Mouse (Mus musculus): ENCODE results near the gene Iqsec3. TPM values are rescaled to one million over a fixed set of nuclear protein-coding genes. Genes with fewer than 3 reads are reported as not detected.
"Not testable (repeated sequence)": the region's sequence is repeated elsewhere in the genome, so short reads cannot be mapped to it uniquely, and the experiment has no call there.

Gene Iqsec3
- polyA plus RNA-seq, 1 experiment from 2014 or later: 0.22 TPM

DNA sequence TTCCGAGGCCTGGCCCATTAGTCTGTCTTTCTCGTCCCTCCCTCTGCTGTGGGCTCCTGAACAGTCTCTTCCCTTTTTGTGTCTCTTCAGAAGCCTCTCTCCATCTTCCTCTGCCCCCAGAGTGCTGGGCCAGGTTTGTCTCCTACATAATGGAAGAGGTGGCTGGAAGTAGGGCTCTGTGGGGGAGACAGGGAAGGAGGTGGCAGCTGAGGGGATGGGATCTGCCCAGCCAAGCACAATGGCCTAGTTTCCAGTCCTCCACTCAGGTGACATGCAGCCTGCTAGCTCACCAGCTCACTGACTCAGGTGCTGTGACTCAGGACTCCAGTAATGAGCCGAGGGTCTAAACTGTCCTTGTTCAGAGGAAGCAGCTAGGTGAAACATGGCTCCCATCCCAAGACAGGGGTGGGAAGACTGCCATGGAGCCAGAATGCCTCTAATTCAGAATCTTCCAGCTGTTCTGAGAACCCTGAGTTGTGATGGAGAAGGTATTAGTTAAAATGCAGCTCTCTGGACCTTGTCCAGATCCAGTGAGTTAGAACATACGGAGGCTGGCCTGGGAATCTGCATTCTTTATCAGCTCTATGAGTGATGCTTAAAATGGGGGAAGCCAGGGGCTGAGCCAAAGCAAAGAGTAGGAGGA, 80.7 kb downstream of the Iqsec3 start:
- WGBS: 84% methylated on average over 4 of the region's 4 CpGs
- no peaks in the 10 kb centered on the region for H3K36me3 ChIP-seq
- H3K27me3 ChIP-seq: no peaks in the 10 kb centered on the region
- H3K27ac ChIP-seq: no peak overlapping the region
- no peak for ATAC-seq (ENCODE audit: insufficient number of reproducible peaks, low FRiP score, low TSS enrichment, low read depth)
- H3K4me1 ChIP-seq: no peaks in the 10 kb centered on the region
- no peak overlapping the region for H3K4me3 ChIP-seq
- no peaks in the 10 kb centered on the region for H3K9me3 ChIP-seq
- no peak overlapping the region for H3K4me2 ChIP-seq
- H3K9ac ChIP-seq: no peak overlapping the region

DNA sequence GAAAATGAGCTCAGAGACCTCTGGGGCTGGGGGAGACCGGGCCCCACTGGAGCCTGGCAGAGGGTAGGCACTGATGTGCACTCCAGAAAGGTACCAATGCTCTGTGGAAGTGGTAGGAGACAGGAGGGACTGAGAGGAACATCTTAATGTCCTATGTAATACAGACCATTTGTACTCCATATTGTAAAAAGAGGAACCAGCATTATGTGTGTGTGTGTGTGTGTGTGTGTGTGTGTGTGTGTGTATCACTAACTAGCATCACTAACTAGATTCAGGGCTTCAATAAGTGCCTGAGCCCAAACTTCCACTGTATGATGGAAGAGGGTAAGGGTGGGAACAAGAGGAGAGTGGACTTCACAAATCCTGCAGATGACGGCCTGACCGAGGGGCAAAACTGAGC, 88.1 kb downstream of the Iqsec3 start:
- Histone ChIP-seq H3K4me2 (no peak overlapping the region), H3K27ac (no peak overlapping the region), H3K4me1 (0 out of 2 replicates have a peak, but pooled peaks cover 7% of the 10 kb centered on the region), H3K9me3 (no peaks in the 10 kb centered on the region), H3K9ac (no peak overlapping the region), H3K4me3 (no peak overlapping the region), H3K36me3 (no peaks in the 10 kb centered on the region), H3K27me3 (peaks cover 4% of the 10 kb centered on the region; the same call in 1 of the 2 replicates)
- WGBS: 85% methylated on average over 3 of the region's 3 CpGs
- ATAC-seq (ENCODE audit: insufficient number of reproducible peaks, low FRiP score, low TSS enrichment, low read depth): no peak

DNA sequence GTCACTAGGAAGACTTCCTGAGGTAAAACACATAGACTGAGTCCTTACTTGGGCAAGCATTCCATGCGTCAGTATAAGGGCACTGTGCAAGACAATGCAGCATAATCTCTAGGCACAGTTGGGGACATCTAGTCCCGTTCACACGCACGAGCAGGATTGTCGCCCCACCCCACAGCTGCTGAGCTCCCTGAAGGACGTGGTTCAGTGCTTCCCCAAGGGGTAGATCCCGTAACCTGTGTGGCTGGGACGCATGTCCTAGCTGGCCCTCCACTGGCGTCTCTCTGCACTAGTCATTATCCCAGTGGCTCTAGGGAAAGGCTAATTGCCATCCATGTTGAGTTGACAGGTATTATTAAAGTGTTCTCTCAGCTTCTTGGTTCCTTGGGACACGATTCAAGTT, 91.4 kb downstream of the Iqsec3 start:
- no peaks in the 10 kb centered on the region for H3K36me3 ChIP-seq
- 0 out of 2 replicates have a peak, but pooled peaks cover 7% of the 10 kb centered on the region for H3K4me1 ChIP-seq
- WGBS: 46% methylated on average over 10 of the region's 10 CpGs
- no peak overlapping the region for H3K4me2 ChIP-seq
- no peak for ATAC-seq (ENCODE audit: insufficient number of reproducible peaks, low FRiP score, low TSS enrichment, low read depth)
- no peaks in the 10 kb centered on the region for H3K9me3 ChIP-seq
- H3K27ac ChIP-seq: no peak overlapping the region
- no peak overlapping the region for H3K4me3 ChIP-seq
- no peak overlapping the region for H3K9ac ChIP-seq
- H3K27me3 ChIP-seq: peaks cover 4% of the 10 kb centered on the region; the same call in 1 of the 2 replicates

DNA sequence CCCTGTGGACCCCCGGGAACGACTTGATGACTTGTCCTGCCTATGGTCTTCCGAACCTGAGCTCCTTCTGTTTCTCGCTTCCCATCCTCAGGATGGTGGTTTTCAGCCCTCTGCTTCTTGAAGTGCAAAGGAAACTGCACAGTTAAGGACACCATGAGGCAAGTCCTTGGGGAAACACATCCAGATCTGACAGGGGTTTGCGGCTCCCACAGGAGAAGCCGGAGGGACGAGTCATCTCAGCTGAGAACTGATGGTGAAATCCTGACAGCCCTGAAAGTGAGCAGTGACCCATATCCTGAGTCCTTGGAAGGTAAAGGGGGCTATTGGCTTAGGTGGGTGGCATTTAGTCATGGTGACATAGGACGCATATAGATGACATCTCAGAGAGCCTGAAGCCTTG, 92.9 kb downstream of the Iqsec3 start:
- no peak overlapping the region for H3K4me2 ChIP-seq
- no peaks in the 10 kb centered on the region for H3K27me3 ChIP-seq
- WGBS: 82% methylated on average over 8 of the region's 8 CpGs
- no peak overlapping the region for H3K4me3 ChIP-seq
- 0 out of 2 replicates have a peak, but pooled peaks cover 7% of the 10 kb centered on the region for H3K4me1 ChIP-seq
- no peaks in the 10 kb centered on the region for H3K36me3 ChIP-seq
- H3K9me3 ChIP-seq: no peaks in the 10 kb centered on the region
- no peak for ATAC-seq (ENCODE audit: insufficient number of reproducible peaks, low FRiP score, low TSS enrichment, low read depth)
- no peak overlapping the region for H3K9ac ChIP-seq
- no peak overlapping the region for H3K27ac ChIP-seq

DNA sequence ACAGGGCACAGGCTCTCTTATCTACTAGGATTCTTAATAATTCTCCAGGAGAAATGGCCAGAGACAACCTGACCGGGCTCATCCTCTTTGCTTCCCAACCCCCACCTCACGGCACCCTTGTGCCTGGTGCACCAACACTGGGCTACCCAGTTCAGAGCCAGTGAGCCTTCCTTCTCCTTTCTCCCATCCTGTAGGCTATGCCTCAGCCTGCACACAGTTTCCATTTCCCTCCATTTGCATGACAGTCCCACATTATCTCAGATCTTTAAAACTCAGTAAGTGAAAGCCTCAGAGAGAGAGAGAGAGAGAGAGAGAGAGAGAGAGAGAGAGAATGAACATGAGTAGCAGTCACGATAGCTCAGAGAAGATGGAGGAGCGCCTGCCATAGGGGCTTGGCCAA, 95.2 kb downstream of the Iqsec3 start:
- H3K27me3 ChIP-seq: no peaks in the 10 kb centered on the region
- no peak overlapping the region for H3K4me2 ChIP-seq
- no peaks in the 10 kb centered on the region for H3K9me3 ChIP-seq
- H3K36me3 ChIP-seq: no peaks in the 10 kb centered on the region
- no peak overlapping the region for H3K27ac ChIP-seq
- no peak overlapping the region for H3K9ac ChIP-seq
- no peak for ATAC-seq (ENCODE audit: insufficient number of reproducible peaks, low FRiP score, low TSS enrichment, low read depth)
- no peak overlapping the region for H3K4me3 ChIP-seq
- H3K4me1 ChIP-seq: 0 out of 2 replicates have a peak, but pooled peaks cover 7% of the 10 kb centered on the region
- WGBS: 51% methylated on average over 4 of the region's 4 CpGs

DNA sequence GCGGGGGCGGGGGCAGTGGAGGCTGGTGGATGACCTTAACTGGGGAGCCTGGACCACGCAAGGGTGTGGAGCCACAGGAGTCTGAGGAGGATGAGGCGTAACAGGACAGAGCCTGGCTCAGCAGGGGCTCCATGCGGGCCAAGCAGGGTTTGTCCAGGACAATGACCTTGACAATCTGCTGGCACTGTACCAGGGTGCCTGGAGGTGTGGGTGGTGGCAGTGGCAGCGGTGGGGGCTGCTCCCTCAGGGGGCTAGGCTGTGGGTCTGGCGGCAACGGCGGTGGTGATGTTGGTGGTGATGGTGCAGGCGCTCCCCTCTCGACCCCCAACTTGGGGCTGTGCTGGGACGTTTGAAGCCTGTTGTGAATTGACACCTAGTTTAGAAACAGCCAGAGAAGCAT, 97.3 kb downstream of the Iqsec3 start:
- H3K27ac ChIP-seq: no peak overlapping the region
- H3K9ac ChIP-seq: no peak overlapping the region
- no peaks in the 10 kb centered on the region for H3K9me3 ChIP-seq
- no peaks in the 10 kb centered on the region for H3K27me3 ChIP-seq
- no peak overlapping the region for H3K4me3 ChIP-seq
- no peak for ATAC-seq (ENCODE audit: insufficient number of reproducible peaks, low FRiP score, low TSS enrichment, low read depth)
- WGBS: 60% methylated on average over 12 of the region's 12 CpGs
- H3K36me3 ChIP-seq: no peaks in the 10 kb centered on the region
- no peak overlapping the region for H3K4me2 ChIP-seq
- 0 out of 2 replicates have a peak, but pooled peaks cover 4% of the 10 kb centered on the region for H3K4me1 ChIP-seq

DNA sequence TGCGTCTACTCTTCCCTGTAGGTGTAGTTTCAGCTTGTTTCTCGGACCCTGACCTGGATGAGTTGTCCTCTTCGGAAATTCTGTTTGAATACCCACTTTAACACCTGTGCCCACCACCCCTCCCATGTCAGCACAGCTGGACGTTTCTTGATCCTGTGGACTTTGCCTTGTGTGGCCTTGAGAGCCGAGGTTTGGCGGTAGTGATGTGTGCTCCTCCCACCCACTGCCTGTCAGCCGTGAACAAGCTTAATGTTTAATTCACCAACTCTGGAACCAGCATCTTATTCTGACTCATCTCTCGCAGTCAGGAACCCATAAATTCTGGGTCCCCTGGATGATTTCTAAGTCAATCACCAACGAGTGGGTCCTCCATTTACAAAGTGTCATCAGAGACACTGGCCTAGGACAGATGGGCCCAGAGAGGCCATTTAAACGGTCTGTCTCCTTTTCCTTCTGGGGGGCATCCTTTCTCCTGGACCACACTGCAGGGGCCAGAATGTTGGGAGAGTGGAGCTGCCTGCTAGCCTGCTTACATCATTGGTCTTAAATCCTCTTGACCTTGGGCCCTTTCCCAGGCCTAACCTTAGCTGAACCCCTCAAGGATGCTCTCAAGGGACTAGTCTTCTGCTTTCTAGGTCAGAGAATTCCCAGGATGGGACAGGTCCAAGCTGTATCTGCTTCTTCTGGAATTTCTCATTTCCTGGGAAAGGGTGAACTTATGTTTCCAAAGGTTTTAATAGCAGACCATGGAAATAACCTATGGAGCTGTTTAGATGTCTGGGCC, 102.1 kb downstream of the Iqsec3 start:
- WGBS: 75% methylated on average over 10 of the region's 10 CpGs
- no peaks in the 10 kb centered on the region for H3K9me3 ChIP-seq
- no peaks in the 10 kb centered on the region for H3K27me3 ChIP-seq
- ATAC-seq (ENCODE audit: insufficient number of reproducible peaks, low FRiP score, low TSS enrichment, low read depth): no peak
- no peaks in the 10 kb centered on the region for H3K36me3 ChIP-seq
- H3K4me3 ChIP-seq: no peak overlapping the region
- H3K4me1 ChIP-seq: no peaks in the 10 kb centered on the region
- no peak overlapping the region for H3K4me2 ChIP-seq
- no peak overlapping the region for H3K27ac ChIP-seq
- no peak overlapping the region for H3K9ac ChIP-seq

DNA sequence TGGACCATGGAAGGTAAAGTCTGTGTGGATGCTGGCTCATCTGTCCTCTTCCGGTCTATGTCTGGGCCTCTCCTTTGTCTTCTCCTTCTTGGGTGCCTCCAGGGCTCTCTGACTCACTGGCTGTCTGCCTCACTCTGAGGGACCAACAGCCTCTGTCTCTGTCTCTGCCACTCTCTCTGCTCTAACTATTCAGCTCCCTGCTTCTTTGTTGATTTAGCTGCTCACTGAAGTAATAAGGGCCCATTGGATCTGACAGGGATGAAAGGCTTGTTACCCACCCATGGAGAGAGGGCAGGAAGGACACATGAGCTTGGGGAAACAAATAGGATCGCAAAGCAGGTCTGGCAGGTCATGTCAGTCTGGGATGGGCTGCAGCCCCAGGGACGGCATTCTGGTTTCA, 106.4 kb downstream of the Iqsec3 start:
- H3K4me1 ChIP-seq: no peaks in the 10 kb centered on the region
- H3K9me3 ChIP-seq: no peaks in the 10 kb centered on the region
- no peak overlapping the region for H3K4me2 ChIP-seq
- ATAC-seq (ENCODE audit: insufficient number of reproducible peaks, low FRiP score, low TSS enrichment, low read depth): no peak
- no peak overlapping the region for H3K9ac ChIP-seq
- H3K36me3 ChIP-seq: no peaks in the 10 kb centered on the region
- H3K27me3 ChIP-seq: no peaks in the 10 kb centered on the region
- no peak overlapping the region for H3K27ac ChIP-seq
- no peak overlapping the region for H3K4me3 ChIP-seq
- WGBS: 42% methylated on average over 3 of the region's 3 CpGs

DNA sequence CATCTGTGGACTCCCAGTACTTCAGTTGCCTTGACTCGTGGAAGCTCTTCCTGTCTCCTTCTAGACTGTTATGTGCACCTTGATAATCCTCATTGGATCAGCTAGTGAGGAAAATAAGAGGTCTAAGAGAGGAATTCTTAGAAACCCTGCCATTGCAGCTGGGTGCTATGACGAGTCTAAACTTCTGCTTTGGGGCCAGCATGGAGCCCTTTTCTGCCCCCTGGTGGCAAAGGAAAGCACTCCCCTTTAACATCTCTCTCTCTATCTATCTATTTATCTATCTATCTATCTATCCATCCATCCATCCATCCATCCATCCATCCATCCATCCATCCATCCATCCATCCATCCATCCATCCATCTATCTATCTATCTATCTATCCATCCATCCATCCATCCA, 106.9 kb downstream of the Iqsec3 start:
- ATAC-seq (ENCODE audit: insufficient number of reproducible peaks, low FRiP score, low TSS enrichment, low read depth); H3K4me2 ChIP-seq; H3K27ac ChIP-seq; H3K9me3 ChIP-seq; H3K27me3 ChIP-seq; H3K36me3 ChIP-seq; H3K9ac ChIP-seq; H3K4me3 ChIP-seq; H3K4me1 ChIP-seq: not testable (repeated sequence)
- WGBS: 8% methylated on average over 2 of the region's 2 CpGs

DNA sequence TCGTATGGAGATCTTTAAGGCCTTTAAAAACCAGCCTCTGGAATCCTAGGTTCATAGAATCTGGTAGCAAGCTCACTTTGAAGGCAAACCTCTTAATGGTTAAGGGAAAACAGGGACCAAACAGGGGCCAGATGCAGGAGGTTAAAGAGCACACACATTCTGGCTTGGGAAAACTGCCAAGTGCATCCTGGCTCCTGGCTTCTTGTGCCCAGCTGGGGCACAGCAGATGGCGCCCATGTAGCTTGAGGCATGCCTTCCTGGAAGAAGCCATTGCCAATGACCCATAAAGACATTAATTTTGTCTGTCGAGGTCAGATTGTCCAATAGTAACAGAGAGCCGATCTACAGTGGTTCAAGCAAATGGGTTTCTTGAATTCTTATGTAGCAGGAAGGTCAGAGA, 109.5 kb downstream of the Iqsec3 start:
- H3K4me3 ChIP-seq: no peak overlapping the region
- no peak overlapping the region for H3K4me2 ChIP-seq
- no peak overlapping the region for H3K9ac ChIP-seq
- no peaks in the 10 kb centered on the region for H3K4me1 ChIP-seq
- H3K27ac ChIP-seq: no peak overlapping the region
- H3K9me3 ChIP-seq: no peaks in the 10 kb centered on the region
- no peak for ATAC-seq (ENCODE audit: insufficient number of reproducible peaks, low FRiP score, low TSS enrichment, low read depth)
- WGBS: 67% methylated on average over 4 of the region's 4 CpGs
- H3K36me3 ChIP-seq: no peaks in the 10 kb centered on the region
- no peaks in the 10 kb centered on the region for H3K27me3 ChIP-seq

DNA sequence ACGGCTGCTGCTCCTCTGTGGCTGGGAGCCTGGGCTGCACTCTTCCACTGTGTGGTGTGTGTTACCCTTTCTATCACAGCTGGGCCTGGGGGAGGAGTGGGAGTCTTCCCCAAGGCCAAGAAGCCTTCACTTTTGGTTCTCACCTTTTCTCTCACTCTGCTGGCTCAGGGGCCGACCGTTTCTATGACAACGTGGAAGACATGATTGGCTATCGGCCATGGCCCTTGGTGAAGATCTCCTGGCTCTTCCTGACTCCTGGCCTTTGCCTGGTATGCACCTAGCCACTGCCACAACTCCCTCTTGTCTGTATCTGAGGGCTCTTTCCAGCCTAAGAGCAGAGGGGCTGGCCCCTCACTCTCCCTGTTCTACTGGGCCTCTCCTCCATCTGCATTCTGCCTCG, 110.4 kb downstream of the Iqsec3 start:
- 76% methylated on average over 6 of the region's 6 CpGs for WGBS
- Histone ChIP-seq H3K27ac (no peak overlapping the region), H3K36me3 (no peaks in the 10 kb centered on the region), H3K4me3 (no peak overlapping the region), H3K4me1 (no peaks in the 10 kb centered on the region), H3K4me2 (no peak overlapping the region), H3K9ac (no peak overlapping the region), H3K9me3 (no peaks in the 10 kb centered on the region), H3K27me3 (no peaks in the 10 kb centered on the region)
- ATAC-seq (ENCODE audit: insufficient number of reproducible peaks, low FRiP score, low TSS enrichment, low read depth): no peak

DNA sequence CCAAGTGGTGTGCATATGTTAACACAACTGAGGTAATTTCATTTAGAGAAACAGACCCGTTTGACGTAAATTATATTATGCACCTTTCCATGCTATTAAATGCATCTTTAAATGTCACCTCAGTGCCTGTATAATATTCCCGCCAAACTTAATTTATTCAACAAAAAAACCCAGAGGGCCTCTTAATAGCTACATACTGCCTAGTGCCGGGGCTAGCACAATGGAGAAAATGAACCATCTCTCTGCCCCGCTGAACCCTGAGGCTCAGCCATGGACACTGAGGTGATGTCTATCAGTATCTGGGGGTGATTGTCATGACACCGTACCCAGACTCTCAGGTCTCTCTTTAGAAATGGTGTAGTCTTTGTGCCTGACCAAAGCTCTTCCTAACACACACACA, 116.2 kb downstream of the Iqsec3 start:
- no peak for ATAC-seq (ENCODE audit: insufficient number of reproducible peaks, low FRiP score, low TSS enrichment, low read depth)

More for the DNA sequence above, 116.2 kb downstream of the Iqsec3 start:
- H3K4me1 ChIP-seq: no peaks in the 10 kb centered on the region
- H3K27me3 ChIP-seq: no peaks in the 10 kb centered on the region
- H3K4me3 ChIP-seq: no peak overlapping the region
- no peak overlapping the region for H3K27ac ChIP-seq
- 78% methylated on average over 6 of the region's 6 CpGs for WGBS
- no peak overlapping the region for H3K4me2 ChIP-seq
- H3K36me3 ChIP-seq: no peaks in the 10 kb centered on the region
- H3K9me3 ChIP-seq: no peaks in the 10 kb centered on the region
- no peak overlapping the region for H3K9ac ChIP-seq

Measured in limb, embryonic 15.5 days (tissue).